Mouse (Mus musculus) right cerebral cortex, adult 2 months (tissue): ENCODE measurements around the gene Mia.

Experiments
- DNase-seq, 2 experiments: peaks; one replicate each; pipeline ENCODE4 v3.0.0; 2021 to 2022; ENCODE audit warnings: low spot score in 2 of 2

Mia gene

DNA sequence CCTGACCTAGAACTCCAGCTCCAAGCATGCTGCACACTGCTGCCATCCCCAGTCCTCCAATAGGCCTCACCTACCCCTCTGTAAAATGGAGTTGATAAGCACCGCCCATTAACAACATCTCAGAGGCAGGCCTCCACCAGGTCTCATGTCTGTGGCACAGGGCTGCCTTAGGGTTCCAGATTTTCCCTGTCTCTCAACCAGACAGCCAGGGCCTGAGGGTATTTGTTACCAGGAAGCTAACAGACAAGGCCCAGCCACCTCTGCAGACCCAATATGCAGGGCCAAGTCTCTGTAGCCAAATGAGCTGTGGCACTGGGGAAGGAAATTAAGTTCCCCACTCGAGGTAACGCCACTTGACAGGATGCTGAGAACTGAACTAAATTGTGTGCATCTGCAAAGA lies 20.0 kb downstream of the Mia start:
- no peak for DNase-seq

DNA sequence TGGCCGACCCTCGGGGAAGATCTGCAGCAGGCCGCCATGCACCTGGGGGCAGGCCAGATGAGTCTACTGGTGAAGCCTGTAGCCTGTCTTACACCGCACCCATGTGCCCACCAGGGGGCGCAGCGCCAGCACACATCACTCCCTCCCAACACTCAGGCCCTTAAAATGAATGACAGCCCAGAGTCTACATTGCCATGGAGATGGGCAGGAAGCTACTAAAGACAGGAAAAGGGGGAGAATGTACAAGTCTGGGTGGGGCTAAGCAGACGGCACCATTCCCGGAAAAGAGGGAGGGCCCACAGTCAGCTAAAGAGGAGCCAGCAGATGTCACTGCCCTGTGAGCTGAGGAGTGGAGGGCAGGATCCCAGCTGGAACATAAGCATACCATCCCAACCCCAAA lies 21.1 kb downstream of the Mia start:
- peak; percentile 85 to 91 for DNase-seq

DNA sequence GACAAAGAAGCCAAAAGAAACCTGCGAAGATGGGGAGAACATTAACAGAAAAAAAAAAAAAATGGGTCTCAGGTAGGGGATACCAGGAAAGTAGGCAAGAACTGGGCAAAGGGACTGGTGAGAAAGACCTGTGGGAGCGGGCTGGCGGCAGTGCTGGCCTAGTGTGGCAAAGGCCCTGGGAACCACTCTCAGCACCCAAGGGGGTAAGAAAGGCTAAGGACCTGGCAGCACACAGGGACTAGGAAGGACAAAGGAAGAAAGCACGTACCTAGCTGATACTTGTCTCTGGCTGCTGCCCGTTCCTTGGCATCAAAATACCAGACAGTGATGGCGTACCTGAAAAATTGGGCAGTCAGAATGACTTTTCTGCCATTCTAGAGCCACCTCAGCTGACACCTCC lies 21.7 kb downstream of the Mia start:
- no peak for DNase-seq

DNA sequence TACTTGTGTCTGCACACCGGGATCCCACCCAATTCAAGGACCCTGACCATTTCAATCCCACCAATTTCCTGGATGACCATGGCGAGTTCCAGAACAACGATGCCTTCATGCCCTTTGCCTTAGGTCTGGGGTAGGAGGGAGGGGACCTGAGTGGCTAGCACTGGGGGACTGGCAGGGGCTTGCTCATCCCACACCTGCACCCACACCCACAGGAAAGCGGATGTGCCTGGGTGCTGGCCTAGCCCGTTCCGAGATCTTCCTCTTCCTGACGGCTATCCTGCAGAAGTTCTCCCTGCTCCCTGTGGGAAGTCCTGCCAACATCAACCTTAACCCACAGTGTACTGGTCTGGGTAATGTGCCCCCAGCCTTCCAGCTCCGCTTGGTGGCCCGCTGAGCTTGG lies 22.8 kb downstream of the Mia start:
- DNase-seq: no peak

DNA sequence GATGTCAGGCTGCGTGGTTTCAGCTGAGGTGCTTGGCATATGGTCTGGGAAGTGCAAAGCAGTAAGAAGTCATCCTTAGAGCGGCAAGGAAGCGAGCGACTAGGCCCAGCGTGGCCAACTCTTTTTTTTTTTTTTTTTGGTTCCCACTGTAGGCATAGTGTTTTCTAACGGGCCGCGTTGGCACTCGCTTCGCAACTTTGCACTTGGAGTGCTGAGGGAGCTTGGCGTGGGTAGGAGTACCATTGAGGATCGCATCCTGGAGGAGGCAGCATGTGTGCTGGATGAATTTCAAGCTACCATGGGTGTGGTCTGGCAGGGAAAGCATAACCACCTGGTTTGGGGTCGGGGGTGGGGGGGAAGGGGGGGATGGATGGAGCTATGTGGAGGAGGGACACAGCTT lies 25.0 kb downstream of the Mia start:
- DNase-seq: peak in 1 of 2 experiments; percentile 69

GRCm38 (mm10) chr7:27153205-27153764 lies 27.7 kb downstream of the Mia start, which contains the start of gene Cyp2t4:
Gene Cyp2t4 (plus strand): TSS chr7:27153714.
- DNase-seq: peak in 1 of 2 experiments; percentile 30

DNA sequence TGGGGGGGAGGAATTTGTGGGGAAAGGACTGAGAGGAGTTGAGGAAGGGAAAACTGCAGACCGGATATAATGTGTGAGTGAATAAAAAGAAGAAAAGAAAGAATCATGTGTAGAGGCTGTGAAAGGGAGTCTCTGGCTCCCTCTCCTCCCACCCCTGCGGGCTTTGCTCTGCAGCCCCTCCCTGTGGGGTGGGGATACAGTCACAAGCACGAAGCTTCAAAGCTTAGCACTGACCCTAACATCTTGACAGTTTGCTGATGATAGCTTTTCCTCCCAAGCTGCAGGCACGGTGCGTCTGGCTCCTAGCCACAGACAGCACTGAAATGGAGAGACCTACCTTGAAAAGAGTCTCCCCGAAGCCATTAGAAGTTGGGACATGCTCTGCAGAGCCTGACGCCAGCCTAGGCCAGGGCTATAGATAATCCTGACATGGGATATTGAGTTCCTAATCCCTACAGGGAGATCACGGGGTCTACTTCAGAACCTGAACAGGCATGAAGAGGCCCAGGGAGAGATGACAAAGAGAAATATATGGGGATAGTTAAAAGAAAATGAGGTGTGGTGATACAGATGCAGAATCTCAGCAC lies 44.5 kb downstream of the Mia start:
- DNase-seq: no peak

GRCm38 (mm10) chr7:27133757-27134156 lies 47.2 kb downstream of the Mia start:
- no peak for DNase-seq

- DNase-seq: no peak
Observed at GRCm38 (mm10) chr7:27133156-27133555, 47.8 kb downstream of the Mia start.

DNA sequence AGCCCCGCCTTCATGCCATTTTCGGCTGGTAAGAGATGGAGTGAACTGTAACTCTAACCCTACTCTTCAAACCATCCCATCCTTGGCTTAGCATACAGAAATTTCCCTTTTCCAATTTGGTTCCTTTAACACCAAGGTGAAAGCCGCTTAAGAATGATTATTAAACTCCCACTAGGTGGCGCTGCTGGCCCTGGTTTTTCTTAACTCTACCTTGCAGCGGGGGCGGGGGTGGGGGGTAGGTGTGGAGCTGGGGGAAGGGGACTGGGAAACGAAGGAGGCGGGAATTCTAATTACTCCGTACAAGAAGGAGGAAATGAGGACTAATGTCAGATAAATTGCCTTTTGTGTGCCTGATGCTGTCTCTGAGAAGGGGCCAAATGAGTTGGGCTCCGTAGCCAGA lies 48.4 kb downstream of the Mia start:
- DNase-seq: peak; percentile 47 to 75

- no peak for DNase-seq
Observed at GRCm38 (mm10) chr7:27131387-27131786, 49.6 kb downstream of the Mia start.

- DNase-seq: no peak
Observed at GRCm38 (mm10) chr7:27130521-27131370, 50.2 kb downstream of the Mia start.

- no peak for DNase-seq
Observed at GRCm38 (mm10) chr7:27129811-27130210, 51.1 kb downstream of the Mia start.
